Mouse (Mus musculus) midbrain, postnatal 0 days (tissue): Measurements from ENCODE around the gene Npy5r. TPM values are rescaled to one million over a fixed set of nuclear protein-coding genes. Genes with fewer than 3 reads are reported as not detected.

Experiments
- ATAC-seq: fragments of 200-750 bp; cut with Nextera tagmentation; 2 replicates; pipeline ENCODE4 v1.8.0; 2017; ENCODE audit warnings: moderate number of reproducible peaks, mild to moderate bottlenecking, moderate TSS enrichment, moderate library complexity; ENCODE audit not compliant: low FRiP score
- DNase-seq: peaks from one replicate; pipeline ENCODE4 v3.0.0-alpha.2; 2015; ENCODE audit warnings: low spot score
- H3K27ac ChIP-seq: fragments of 300-500 bp; sonication (generic); 2 replicates; pipeline ENCODE4 v1.5.1; 2014; ENCODE audit warnings: low read depth, mild to moderate bottlenecking, low read length, mixed read lengths
- H3K27me3 ChIP-seq: fragments of 300-500 bp; sonication (generic); 2 replicates; pipeline ENCODE4 v1.6.1; 2014; ENCODE audit warnings: low read length, control low read depth, mixed read lengths; ENCODE audit not compliant: insufficient read depth
- H3K36me3 ChIP-seq: fragments of 300-500 bp; sonication (generic); 2 replicates; pipeline ENCODE4 v1.6.1; 2014; ENCODE audit warnings: low read length, control low read depth, mixed read lengths; ENCODE audit not compliant: insufficient read depth
- H3K4me1 ChIP-seq: fragments of 300-500 bp; sonication (generic); 2 replicates; pipeline ENCODE4 v1.6.1; 2014; ENCODE audit warnings: mild to moderate bottlenecking, control low read depth, antibody characterized with exemption, low read length, mixed read lengths; ENCODE audit not compliant: insufficient read depth
- H3K4me2 ChIP-seq: fragments of 300-500 bp; sonication (generic); 2 replicates; pipeline ENCODE4 v1.6.1; 2014; ENCODE audit warnings: low read depth, mild to moderate bottlenecking, low read length, mixed read lengths; ENCODE audit not compliant: poor library complexity, severe bottlenecking
- H3K4me3 ChIP-seq: fragments of 300-500 bp; sonication (generic); 2 replicates; pipeline ENCODE4 v1.5.1; 2014; ENCODE audit warnings: low read depth, mild to moderate bottlenecking, low read length, moderate library complexity
- H3K9ac ChIP-seq: fragments of 300-500 bp; sonication (generic); replicated peaks from 2 replicates; pipeline ENCODE4 v1.6.1; 2014; ENCODE audit warnings: mild to moderate bottlenecking, low read length, moderate library complexity, mixed read lengths; ENCODE audit not compliant: poor library complexity, severe bottlenecking
- H3K9me3 ChIP-seq: fragments of 300-500 bp; sonication (generic); 2 replicates; pipeline ENCODE4 v1.6.1; 2016; ENCODE audit warnings: low read length, control low read depth
- CTCF ChIP-seq: IDR thresholded peaks from 2 replicates; pipeline ENCODE4 v1.5.1; 2016; ENCODE audit warnings: antibody characterized with exemption, mild to moderate bottlenecking
- WGBS: fragments of 180-500 bp; shearing (Covaris S2); extraction: QIAGEN DNeasy Blood & Tissue Kit; methylation state at CpG from one replicate; pipeline ENCODE4 v1.1.7; 2014; 5-methylcytosine and 5-hydroxymethylcytosine counted together
- polyA plus RNA-seq: library from polyadenylated mRNA; unstranded; fragments of >200 nt; fragmentation: Nextera tagmentation; extraction: Ambion mirVana; gene quantifications from 2 replicates; pipeline ENCODE4 v1.2.1, GENCODE M21; 2015
- total RNA-seq: library from RNA; depleted of rRNA; stranded (reverse); fragments of >200 nt; gene quantifications from 2 replicates; pipeline ENCODE4 v1.2.3, GENCODE M21; 2014

Gene Npy5r
- total and polyA plus RNA-seq, 2 experiments from 2014 or later, result 1.4 to 3.0 TPM

- ATAC-seq (no peak), DNase-seq (peak; percentile 6)
- Histone ChIP-seq H3K9ac (no peak overlapping the region), H3K4me1 (no peaks in the 10 kb centered on the region), H3K4me3 (peak overlapping the region; percentile 46), H3K9me3 (no peaks in the 10 kb centered on the region), H3K27me3 (no peaks in the 10 kb centered on the region), H3K36me3 (no peaks in the 10 kb centered on the region), H3K27ac (no peak overlapping the region), H3K4me2 (peak overlapping the region; percentile 71)
- no peak for TF ChIP-seq CTCF
- 5% methylated on average over 7 of the region's 7 CpGs for WGBS
Measured at GRCm38 (mm10) chr8:66698011-66698410, 10.1 kb upstream of the Npy5r start.

GRCm38 (mm10) chr8:66696970-66697843 lies 9.3 kb upstream of the Npy5r start, which contains the start of gene Npy1r:
Npy1r (plus strand) TSS chr8:66697192.
- no peaks in the 10 kb centered on the region for H3K36me3 ChIP-seq
- peak within 1 kb of the TSS; percentile 46 for H3K4me3 ChIP-seq
- DNase-seq (peak; percentile 84), ATAC-seq (peak; percentile 76)
- H3K9me3 ChIP-seq, result no peaks in the 10 kb centered on the region
- H3K27ac ChIP-seq, result no peak within 1 kb of the TSS
- no peaks in the 10 kb centered on the region for H3K27me3 ChIP-seq
- peak; percentile 86 for TF ChIP-seq CTCF
- H3K4me1 ChIP-seq, result no peaks in the 10 kb centered on the region
- peak within 1 kb of the TSS; percentile 71 for H3K4me2 ChIP-seq
- under 1% methylated on average over 30 of the region's 30 CpGs for WGBS
- peak within 1 kb of the TSS; percentile 20; the same call in 1 of the 2 replicates for H3K9ac ChIP-seq

- no peak for ATAC-seq
- Histone ChIP-seq H3K36me3 (no peaks in the 10 kb centered on the region), H3K4me2 (no peak overlapping the region), H3K27me3 (no peaks in the 10 kb centered on the region), H3K9ac (no peak overlapping the region), H3K4me1 (0 out of 2 replicates have a peak, but pooled peaks cover 4% of the 10 kb centered on the region), H3K9me3 (no peaks in the 10 kb centered on the region), H3K27ac (no peak overlapping the region), H3K4me3 (no peak overlapping the region)
- DNase-seq, result peak; percentile 10
- 59% methylated on average over 5 of the region's 5 CpGs for WGBS
- no peak for TF ChIP-seq CTCF
Measured at GRCm38 (mm10) chr8:66690402-66690801, 2.5 kb upstream of the Npy5r start.

GRCm38 (mm10) chr8:66688799-66689198 lies 871 bp upstream of the Npy5r start:
- peak overlapping the region; percentile 56; the same call in 1 of the 2 replicates for H3K4me3 ChIP-seq
- H3K4me1 ChIP-seq, result 0 out of 2 replicates have a peak, but pooled peaks cover 4% of the 10 kb centered on the region
- WGBS, result 39% methylated on average over 4 of the region's 4 CpGs
- no peak for TF ChIP-seq CTCF
- no peaks in the 10 kb centered on the region for H3K9me3 ChIP-seq
- ATAC-seq (no peak), DNase-seq (no peak)
- H3K36me3 ChIP-seq, result no peaks in the 10 kb centered on the region
- H3K27ac ChIP-seq, result no peak overlapping the region
- peak overlapping the region; percentile 84 for H3K4me2 ChIP-seq
- H3K9ac ChIP-seq, result no peak overlapping the region
- no peaks in the 10 kb centered on the region for H3K27me3 ChIP-seq

GRCm38 (mm10) chr8:66688395-66688794 lies 467 bp upstream of the Npy5r start:
- TF ChIP-seq CTCF, result no peak
- H3K36me3 ChIP-seq, result no peaks in the 10 kb centered on the region
- DNase-seq, result no peak
- no peak overlapping the region for H3K27ac ChIP-seq
- no peaks in the 10 kb centered on the region for H3K27me3 ChIP-seq
- H3K4me3 ChIP-seq, result peak overlapping the region; percentile 56
- 0 out of 2 replicates have a peak, but pooled peaks cover 4% of the 10 kb centered on the region for H3K4me1 ChIP-seq
- WGBS, result 24% methylated on average over 6 of the region's 6 CpGs
- H3K9me3 ChIP-seq, result no peaks in the 10 kb centered on the region
- 0 out of 2 replicates have a peak overlapping the region, but pooled peaks have one; percentile 71 for H3K9ac ChIP-seq
- peak overlapping the region; percentile 84 for H3K4me2 ChIP-seq
- ATAC-seq, result no peak

GRCm38 (mm10) chr8:66681261-66681660 lies 6.7 kb downstream of the Npy5r start:
- H3K27ac ChIP-seq, result no peak overlapping the region
- DNase-seq (no peak), ATAC-seq (no peak)
- WGBS, result 91% methylated on average over 2 of the region's 2 CpGs
- H3K36me3 ChIP-seq, result no peaks in the 10 kb centered on the region
- H3K27me3 ChIP-seq, result no peaks in the 10 kb centered on the region
- no peak overlapping the region for H3K4me2 ChIP-seq
- no peaks in the 10 kb centered on the region for H3K4me1 ChIP-seq
- H3K9me3 ChIP-seq, result no peaks in the 10 kb centered on the region
- TF ChIP-seq CTCF, result no peak
- no peak overlapping the region for H3K4me3 ChIP-seq
- no peak overlapping the region for H3K9ac ChIP-seq
